Mouse (Mus musculus) thymus, postnatal 0 days (tissue): ENCODE data around the gene Tufm. TPM values are rescaled to one million over a fixed set of nuclear protein-coding genes. Genes with fewer than 3 reads are reported as not detected.

Experiments
- DNase-seq: peaks from one replicate; pipeline ENCODE4 v3.0.0-alpha.2; 2015; ENCODE audit warnings: low spot score
- polyA plus RNA-seq: library from polyadenylated mRNA; unstranded; fragments of >200 nt; fragmentation: Nextera tagmentation; extraction: Ambion mirVana; gene quantifications from 2 replicates; pipeline ENCODE4 v1.2.1, GENCODE M21; 2015

Gene Tufm
- polyA plus RNA-seq, 1 experiment from 2014 or later, result 95.4 TPM

GRCm38 (mm10) chr7:126499416-126499815 lies 12.3 kb downstream of the Tufm start:
- no peak for DNase-seq

GRCm38 (mm10) chr7:126501684-126502022 lies 14.5 kb downstream of the Tufm start:
- DNase-seq, result no peak

- DNase-seq, result peak; percentile 94
Observed at GRCm38 (mm10) chr7:126502023-126502741, 15.0 kb downstream of the Tufm start.

DNA sequence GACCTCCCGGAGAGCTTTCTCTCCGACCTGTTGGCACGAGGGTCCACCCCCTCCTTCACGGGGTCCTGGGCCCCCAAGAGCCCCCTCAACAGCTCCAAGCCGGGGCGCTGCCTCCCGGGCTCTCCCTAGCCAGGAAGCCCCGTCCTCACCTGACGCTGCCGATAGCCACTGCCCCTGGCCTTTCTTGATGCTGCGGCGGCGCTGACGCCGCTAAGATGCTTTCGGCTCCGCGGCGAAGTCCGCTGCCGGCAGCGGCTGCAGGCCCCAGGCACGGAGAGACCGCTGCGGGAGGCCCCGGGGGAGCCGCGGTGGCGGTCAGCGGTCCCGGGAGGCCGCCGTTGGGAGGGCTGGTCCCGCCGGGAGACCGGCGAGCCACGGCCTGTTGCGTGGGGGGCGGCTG lies 15.6 kb downstream of the Tufm start:
- no peak for DNase-seq

GRCm38 (mm10) chr7:126503273-126503878 lies 16.2 kb downstream of the Tufm start, which contains the start of gene Atxn2l:
Gene Atxn2l (minus strand): TSS chr7:126503437.
- peak; percentile 100 for DNase-seq

DNA sequence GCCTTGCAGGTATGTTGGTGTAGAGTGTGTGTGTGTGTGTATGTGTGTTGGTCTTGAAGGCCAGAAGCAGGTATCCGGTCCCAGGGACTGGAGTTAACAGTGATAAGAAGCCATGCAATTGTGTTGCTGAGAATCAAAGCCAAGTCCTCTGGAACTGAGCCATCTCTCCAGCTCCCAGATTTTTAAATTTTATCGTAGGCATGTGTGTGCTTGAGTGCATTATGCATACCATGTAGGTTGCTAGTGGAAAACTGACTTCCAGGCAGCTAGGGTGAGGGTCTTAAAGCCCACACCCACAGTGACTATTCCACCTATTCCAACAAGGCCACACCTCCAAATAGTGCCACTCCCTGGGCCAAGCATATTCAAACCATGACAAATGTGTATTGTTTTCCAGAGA lies 17.8 kb downstream of the Tufm start:
- DNase-seq, result no peak

DNA sequence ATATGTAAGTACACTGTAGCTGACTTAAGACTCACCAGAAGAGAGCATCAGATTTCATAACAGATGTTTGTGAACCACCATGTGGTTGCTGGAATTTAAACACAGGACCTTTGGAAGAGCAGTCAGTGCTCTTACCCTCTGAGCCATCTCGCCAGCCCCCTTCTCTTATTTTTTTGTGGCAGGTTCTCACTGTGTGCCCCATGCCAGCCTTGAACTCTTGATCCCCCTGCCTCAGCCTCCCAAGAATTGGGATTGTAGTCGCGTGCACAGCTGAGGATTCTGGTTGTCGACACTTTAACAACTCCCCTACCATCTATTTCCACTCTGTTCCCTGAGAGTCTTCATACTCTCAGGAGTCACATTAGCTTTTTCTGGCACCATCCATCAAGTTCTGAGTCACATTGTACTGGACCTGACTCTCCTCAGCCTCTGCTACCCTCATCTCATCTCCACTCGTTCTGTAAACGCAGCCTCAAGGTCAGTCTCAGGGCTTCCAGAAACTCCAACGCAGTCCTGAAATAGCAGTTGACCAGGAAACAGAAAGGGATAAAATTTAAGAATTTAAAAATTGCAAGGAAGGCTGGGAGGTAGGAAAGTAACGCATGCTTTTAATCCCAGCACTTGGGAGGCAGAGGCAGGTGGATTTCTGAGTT lies 20.1 kb downstream of the Tufm start:
- no peak for DNase-seq

DNA sequence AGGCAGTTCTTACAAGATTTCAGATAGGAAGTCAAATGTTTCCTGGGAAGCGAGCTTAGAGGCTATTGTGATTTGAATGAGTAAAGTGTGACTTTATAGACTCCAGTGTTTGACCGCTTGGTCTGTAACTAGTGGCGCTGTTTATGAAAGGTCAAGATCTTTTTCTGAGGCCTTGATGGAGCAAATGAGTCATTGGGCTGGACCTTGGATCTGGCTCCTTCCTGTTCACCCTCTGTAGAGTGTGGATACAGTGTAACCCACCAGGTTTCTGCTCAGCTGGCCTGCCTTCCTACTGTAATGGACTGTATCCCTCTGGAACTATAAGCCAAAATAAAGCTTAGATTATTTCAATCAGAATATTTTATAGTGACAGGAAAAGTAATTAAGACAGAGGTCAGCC lies 24.1 kb downstream of the Tufm start:
- DNase-seq, result no peak

DNA sequence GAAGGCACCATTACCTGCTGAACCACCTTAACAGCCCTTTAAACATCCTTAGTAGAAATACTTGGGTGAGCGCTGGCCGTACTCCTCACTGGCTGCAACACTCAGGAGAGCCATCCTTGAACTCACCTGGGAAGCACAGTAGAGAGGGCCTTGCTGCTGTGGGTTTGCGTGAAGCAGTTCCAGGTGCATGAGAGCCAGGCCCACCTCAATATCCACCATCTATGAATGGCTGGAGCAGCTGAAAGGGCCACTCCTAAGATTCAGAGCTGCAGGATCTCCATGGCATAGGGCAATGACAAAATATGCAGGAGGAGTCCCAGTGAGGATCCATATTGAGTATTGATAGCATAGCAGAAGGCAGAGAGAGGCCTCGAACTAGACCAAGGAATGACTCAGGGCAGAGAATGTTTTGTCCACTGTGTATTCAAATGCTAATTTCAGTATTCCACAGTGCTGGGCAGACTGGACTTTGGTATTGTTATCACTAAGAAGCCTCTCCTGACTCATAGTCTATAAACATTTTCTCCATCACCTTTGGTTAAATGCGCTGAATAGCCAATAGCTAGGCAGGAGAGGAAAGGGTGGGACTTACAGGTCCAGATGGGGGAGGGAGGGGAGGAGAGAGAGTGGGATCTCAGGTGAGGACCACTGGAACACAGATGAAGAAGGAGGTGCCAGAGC lies 31.2 kb downstream of the Tufm start:
- no peak for DNase-seq

DNA sequence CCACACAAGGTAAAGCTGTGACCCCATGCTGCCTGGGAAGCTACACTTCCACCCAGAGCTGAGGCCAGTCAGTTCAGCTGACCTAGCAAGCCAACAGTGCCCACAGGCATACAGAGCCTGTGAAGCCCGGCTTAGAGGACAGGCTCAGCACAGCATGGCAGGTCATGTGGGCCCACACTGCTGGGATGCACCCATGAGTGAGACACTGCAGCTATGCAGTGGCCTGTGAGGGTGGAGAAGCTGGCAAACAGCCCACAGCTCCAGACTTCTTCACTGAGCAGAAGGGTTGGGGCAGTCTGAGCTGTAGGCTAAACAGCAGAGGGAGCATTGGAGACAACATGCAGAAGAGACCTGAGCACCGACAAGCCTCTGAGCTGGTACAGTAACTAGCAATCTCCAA lies 32.4 kb downstream of the Tufm start:
- no peak for DNase-seq

DNA sequence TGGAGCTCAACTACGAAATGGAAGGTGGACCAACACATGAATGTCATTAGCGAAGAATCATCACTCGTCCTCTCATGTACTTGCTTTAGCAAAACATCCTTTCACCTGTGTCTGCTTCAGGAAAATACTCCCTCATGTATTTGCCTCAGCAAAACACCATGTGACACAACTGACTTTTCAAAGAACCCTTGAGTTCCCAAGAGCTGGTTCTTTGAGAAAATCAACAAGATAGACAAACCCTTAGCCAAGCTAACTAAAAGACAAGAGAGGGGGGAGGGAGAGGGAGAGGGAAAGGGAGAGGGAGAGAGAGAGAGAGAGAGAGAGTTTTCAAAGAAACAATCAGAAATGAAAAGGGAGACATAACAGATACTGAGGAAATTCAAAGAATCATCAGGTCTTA lies 36.2 kb downstream of the Tufm start:
- no peak for DNase-seq

- DNase-seq, result peak; percentile 63
Observed at GRCm38 (mm10) chr7:126528166-126528577, 41.0 kb downstream of the Tufm start.

DNA sequence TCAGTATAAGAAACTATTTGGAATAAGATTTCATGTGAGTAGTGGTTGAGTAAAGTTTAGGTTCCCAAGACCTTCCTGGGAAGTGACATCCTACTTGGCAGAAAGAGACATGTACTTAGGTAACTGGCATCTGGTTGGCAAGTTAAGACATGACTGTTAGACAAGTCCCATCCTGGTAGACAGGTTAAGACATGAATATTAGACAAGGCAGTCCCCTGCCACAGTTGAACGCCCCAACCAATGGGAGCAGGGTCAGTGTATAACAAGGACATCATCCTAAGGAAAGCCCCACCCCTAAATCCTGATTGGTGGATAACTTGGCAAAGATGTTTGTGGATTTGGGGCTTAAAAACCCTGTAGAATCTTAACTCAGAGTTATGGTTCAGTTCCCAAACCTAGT lies 46.3 kb downstream of the Tufm start:
- DNase-seq, result no peak

GRCm38 (mm10) chr7:126535766-126536165 lies 48.6 kb downstream of the Tufm start:
- peak; percentile 9 for DNase-seq

DNA sequence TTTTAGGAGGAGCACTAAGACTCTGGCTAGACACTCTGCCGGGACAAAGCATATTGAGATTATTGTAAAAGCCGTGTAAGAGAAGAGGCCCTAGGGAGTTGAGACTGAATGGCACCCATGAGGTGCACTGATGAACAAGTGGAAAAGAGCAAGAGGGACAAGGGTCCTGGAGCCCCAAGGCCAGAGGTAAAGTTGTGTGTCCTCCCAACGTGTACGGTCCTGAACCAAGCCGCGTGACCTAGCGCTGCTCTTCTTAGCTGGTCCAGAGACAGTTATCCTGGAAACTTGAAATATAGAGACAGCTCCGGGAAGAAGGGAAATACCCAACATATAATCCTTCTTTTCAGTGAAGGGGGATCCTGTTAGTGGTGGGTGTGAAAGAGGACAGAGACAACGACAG lies 49.3 kb downstream of the Tufm start:
- DNase-seq, result no peak

GRCm38 (mm10) chr7:126537820-126538585 lies 50.8 kb downstream of the Tufm start:
- peak; percentile 64 for DNase-seq

Other genes with a start within 250 kb of the Tufm start
- gene Sbk1, start 214.7 kb upstream of the Tufm start, polyA plus RNA-seq, result 17.9 and 19.1 TPM in 2 replicates
- gene Lat, start 117.8 kb upstream of the Tufm start, polyA plus RNA-seq, result 890 and 915 TPM in 2 replicates
- 39.4 and 43.3 TPM in 2 replicates for gene Spns1, start 109.9 kb upstream of the Tufm start, polyA plus RNA-seq
- 5.1 and 6.7 TPM in 2 replicates for gene Nfatc2ip, start 90.6 kb upstream of the Tufm start, polyA plus RNA-seq
- gene Cd19, start 72.5 kb upstream of the Tufm start, polyA plus RNA-seq, result 0.13 and 0.22 TPM in 2 replicates
- 22.2 and 22.7 TPM in 2 replicates for gene Rabep2, start 58.6 kb upstream of the Tufm start, polyA plus RNA-seq
- 3.1 and 4.2 TPM in 2 replicates for gene Atp2a1, start 24.3 kb upstream of the Tufm start, polyA plus RNA-seq
- gene Sh2b1, start 11.9 kb upstream of the Tufm start, polyA plus RNA-seq, result 37.8 and 38.6 TPM in 2 replicates
- gene Atxn2l, start 16.1 kb downstream of the Tufm start, polyA plus RNA-seq, result 37.9 and 38.5 TPM in 2 replicates
- 246 and 259 TPM in 2 replicates for gene Eif3c, start 79.0 kb downstream of the Tufm start, polyA plus RNA-seq
- 1.2 TPM in 2 replicates for gene Apobr, start 97.6 kb downstream of the Tufm start, polyA plus RNA-seq
- gene Cln3, start 98.5 kb downstream of the Tufm start, polyA plus RNA-seq, result 28.2 and 30.2 TPM in 2 replicates
- 0.54 and 0.85 TPM in 2 replicates for gene Il27, start 107.6 kb downstream of the Tufm start, polyA plus RNA-seq
- 15.1 and 16.4 TPM in 2 replicates for gene Nupr1, start 143.5 kb downstream of the Tufm start, polyA plus RNA-seq
- 62.2 and 72.9 TPM in 2 replicates for gene Sgf29, start 161.9 kb downstream of the Tufm start, polyA plus RNA-seq
- gene Sult1a1, start 189.1 kb downstream of the Tufm start, polyA plus RNA-seq, result 8.5 and 11.0 TPM in 2 replicates
- gene Bola2, start 208.0 kb downstream of the Tufm start, polyA plus RNA-seq, result 154 and 155 TPM in 2 replicates
- gene Slx1b, start 208.4 kb downstream of the Tufm start, polyA plus RNA-seq, result 6.0 and 7.6 TPM in 2 replicates
- gene Coro1a, start 220.4 kb downstream of the Tufm start, polyA plus RNA-seq, result 1,525 and 1,527 TPM in 2 replicates